Mouse (Mus musculus) retina, adult 2 months (tissue): ENCODE measurements at regions not wholly inside any gene's neighbourhood (a gene's known extent, or its start where the extent isn't known, plus 50 kb on each side); places are given as distances from the start of the nearest gene placed in this dataset.
"Not testable (repeated sequence)": the region's sequence is repeated elsewhere in the genome, so short reads cannot be mapped to it uniquely, and the experiment has no call there.

Source experiments
- DNase-seq: peaks from one replicate; pipeline ENCODE4 v3.0.0-alpha.2; 2012; ENCODE audit warnings: low read depth, low spot score

DNA sequence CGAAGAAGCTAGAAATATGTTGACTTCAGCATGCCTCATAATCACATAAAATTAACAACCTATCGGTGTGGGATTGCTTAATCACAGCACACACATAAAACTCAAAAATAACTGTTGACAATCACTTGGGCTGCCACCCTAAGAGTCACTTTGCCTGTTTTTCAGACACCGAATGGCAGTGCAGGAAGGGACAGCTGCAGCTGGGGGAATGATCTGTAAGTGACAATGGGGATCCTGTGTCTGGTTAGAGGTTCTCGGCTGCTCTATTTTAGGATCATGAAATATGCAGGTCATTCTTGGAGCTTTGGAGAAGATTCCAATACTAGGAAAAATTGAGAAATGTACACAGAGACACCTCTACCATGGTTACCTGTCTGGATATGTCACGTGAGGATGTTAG, 54.4 kb upstream of the Tcf12 start:
- no peak for DNase-seq

DNA sequence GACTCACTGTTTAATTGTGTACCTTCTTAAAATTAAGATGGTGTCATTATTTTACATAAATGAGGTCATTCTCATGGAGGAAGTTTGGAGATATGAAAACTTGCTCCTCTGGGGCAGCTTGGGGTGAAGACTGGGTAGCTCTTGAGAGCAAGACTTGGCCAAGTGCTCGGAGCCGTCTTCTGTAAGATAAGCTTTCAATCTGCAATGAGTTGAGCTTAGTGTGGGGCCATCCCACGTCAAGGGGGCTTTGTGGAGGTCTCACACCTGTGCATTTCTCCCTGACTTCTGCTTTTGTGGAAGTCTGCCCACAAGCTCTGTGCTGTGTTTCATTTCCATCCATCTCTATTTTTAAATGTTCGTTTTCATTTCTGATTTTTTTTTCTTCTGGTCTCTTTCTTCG, 54.9 kb upstream of the Tcf12 start:
- DNase-seq = no peak

DNA sequence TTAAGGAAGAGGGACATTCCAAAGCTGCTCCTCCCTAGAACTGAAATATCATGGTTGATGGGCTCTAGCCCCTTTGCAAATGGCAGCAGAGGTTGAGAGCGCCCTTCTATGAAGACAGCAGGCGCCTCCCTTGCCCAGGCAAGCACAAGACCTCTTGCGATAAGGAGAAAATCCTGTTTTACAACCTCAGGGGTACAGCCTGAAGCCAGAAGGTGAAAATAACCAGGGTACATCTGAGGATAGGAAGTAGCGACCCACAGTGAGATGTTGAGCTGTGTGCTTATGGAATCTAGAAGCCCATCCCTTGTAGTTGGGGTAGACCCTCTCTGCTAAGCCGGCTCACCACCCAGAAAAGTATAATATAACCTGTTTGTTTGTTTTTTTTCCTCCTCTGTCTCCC, 57.6 kb upstream of the Tcf12 start:
- DNase-seq = no peak

DNA sequence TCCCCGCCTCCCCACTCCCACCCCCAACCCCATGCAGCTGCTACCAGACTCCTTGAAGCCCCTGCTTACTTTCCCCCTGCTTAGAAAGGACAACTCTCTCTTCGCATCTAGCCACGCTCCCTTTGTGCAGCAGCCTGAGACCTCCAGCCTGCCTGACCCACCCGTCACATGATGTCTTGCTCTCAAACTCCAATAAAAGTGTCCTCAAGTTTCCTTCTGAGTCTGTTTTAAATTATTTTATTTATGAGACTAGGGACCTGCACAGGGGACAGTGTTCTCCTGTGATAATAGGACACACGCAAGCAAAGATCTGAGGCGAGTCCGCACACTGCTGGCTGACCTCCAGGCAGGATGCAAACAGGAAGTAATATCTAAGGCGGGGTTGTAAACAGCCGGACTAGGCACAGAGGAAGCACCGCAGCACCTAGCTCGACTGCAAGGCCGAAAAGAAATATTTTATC, 58.1 kb upstream of the Tcf12 start:
- no peak for DNase-seq

DNA sequence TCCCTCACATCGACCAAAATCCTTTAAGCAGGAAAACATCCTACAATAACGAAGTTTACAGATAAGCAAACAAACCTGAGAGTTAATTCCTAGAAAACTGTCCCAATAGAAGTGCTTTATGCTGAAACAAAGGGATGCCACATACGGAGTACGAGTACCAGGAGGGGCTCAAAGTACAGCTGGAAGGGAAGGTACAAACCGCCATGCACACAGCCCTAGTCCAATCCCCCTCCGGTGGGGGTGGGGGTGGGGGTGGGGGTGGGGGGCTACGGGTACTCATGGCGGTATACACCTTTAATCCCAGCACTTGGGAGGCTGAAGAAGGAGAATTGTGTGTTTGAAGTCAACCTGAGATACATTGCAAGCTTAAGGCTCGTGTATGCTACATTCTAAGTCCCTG, 58.6 kb upstream of the Tcf12 start:
- DNase-seq = no peak

DNA sequence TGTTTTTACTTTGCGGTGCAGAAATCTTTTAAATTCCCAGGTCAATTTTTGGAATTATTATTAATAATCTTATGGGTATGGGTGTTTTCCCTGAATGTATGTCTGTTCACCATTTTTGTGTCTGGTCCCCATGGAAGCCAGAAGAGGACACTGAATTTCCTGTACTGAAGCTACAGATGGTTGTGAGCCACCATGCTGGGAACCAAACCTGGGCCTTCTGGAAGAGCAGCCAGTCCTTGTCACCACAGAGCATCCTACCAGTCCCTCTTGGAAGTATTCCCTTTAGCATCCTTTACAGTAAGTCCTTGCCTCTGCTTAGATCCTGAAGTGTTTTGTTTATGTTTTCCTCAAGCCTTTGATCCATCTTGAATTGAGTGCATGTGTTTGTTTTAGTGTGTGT, 60.7 kb upstream of the Tcf12 start:
- no peak for DNase-seq

DNA sequence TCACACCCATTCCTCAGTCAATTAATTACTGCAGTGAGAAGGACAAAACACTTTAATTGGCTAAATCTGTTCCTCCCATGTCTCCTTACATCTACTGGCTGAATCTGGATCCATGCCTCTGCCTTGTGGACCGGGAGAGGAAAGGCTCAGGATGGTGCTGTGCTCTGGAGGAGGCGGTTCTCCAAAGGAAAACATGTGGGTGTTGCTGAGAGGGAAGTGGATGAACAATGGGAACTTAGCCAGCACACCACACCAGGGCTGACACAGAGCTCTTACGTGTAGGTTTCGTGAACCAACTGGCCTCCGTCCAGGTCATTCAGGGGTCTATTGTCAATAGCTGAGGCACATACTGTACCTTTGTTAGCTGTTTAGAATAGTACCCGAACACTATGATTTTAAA, 69.3 kb upstream of the Tcf12 start:
- DNase-seq = no peak

DNA sequence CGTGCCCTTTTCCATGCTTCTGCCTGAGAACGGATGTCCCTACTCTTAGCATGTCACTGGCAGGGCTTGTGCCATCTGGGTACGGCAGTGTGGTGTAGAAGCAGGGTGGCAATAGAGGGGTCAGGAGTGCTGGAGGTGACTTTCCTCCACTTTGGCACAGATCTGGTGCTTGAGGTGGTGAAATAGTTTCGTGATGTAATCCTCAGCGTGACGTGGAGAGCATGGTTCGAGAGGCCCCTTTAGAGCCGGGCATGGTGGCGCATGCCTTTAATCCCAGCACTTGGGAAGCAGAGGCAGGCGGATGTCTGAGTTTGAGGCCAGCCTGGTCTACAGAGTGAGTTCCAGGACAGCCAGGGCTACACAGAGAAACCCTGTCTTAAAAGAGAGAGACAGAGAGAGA, 71.7 kb upstream of the Tcf12 start:
- no peak for DNase-seq

DNA sequence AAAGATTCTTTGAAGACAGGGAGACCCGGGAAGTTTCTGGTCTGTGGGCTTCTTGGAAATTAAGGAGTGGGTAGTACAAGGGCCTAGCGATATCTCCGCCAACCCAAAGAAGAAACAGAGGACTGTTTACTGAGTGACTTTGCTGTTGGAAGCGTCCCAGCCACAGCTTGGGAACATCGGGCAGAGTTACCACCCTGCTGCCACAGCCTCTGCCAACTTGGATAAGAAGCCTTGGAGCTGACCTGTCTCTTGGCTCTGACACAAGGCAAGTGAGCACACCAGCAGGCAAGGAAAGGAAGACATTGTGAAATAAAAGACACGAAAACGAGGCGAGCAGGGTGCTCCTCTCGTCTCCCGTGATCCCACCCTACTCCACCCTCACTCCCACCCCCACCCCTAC, 72.3 kb upstream of the Tcf12 start:
- no peak for DNase-seq

DNA sequence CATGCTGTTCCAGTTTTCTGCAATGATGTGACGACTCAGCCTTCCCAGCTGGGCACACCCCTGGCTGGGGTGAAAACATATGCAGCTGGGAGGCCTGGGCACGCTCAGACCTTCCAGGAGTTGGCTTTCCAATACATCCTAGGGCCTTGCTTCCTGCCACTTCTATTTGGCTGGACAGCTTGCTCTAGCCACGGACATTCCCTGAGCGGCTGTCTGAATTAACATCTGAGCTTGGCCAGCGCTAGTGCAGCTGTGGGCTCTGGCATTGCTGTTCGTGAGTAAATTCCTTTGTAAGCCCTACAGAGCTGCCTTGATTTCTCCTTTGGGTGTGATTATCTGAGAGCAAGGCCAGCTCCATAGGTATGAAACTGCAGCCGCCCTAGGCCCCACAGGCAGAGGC, 78.2 kb upstream of the Tcf12 start:
- DNase-seq = no peak

DNA sequence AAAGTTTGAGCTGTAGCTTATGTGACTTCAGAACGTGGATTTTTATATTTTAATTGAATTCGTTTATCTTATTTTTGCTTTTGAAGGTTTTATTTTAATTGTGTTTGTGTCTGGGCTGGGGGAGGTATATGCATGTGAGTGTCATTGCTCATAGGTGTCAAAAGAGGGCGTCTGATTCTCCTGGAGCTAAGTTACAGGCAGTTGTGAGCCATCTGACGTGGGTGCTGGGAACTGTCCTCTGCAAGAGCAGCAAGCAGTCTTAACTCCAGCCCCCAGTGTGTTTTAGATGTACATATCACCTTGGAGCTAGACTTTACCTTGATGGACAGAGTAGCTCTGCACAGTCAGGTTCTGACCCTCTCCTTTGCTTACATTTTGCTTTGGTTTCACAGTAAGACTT, 79.0 kb upstream of the Tcf12 start:
- no peak for DNase-seq

DNA sequence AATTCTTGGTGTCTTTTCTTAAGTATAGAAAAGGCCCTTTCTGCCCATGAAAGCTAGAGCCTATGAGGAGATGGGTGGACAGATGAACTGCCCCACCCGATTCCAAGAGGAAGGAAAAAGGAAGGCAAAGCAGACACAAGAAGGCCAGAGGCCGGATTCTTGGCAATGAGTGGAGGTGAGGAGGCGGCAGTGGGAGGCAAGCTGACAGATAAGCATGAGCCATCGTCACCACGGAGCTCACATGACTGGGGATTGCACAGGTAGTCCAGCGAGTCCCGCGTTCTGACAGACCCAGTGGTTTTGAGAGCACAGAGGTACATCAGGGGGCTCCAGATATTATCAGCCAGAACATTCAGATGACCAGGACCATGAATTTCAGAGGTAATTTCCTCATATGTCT, 79.4 kb upstream of the Tcf12 start:
- no peak for DNase-seq

DNA sequence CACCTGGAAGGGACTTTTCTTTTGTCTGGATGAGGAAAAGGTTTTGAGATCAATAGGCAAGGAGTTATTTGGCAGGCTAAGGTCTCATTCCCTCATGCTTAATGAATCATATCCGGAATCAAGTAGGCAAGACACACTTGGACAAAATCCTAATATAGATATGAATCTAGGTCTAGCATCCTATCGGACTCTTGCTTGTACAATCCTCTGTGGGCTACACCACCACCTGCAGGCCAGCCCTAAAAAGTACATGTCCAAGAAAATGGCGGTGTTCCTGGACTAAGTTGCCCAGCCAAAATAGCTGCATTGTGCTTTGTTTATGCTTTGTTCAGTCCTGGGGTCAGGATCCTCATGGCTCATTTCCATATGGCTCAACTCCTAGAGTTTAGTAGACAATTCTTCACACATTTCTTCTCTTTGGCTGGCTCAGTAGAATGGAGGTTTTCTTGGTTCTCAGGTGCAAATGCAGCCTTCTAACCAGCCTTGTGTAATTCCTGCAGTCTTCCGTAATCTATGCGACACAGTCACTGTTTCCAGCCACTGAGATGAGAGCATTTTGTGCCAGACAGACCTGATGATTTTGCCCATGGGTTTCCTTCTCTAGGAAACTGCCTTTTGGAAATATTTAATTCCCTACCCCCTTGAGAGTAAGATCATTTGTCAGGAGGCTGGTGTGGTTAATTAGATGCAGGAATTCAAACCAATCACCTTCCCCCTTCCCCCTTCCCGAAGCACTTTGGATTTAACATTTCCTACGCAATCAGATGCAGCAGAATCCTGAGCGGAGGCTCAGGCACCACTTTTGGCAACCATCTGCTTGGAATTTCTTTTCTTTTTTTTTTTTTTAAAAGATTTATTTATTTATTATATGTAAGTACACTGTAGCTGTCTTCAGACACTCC, 80.6 kb upstream of the Tcf12 start:
- peak; percentile 23 for DNase-seq

DNA sequence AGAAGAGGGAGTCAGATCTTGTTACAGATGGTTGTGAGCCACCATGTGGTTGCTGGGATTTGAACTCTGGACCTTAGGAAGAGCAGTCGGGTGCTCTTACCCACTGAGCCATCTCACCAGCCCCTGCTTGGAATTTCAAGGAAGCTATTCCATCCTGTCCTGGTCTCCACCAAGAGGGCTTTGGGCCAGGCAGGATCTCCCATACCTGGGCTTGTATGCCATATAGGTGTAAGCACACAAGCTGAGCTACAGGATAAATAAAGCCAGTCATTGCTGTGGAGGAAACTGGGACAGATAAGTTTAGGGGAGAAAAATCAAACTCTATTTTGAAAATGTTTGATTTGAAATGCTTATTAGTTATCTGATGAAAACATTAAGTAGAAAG, 81.3 kb upstream of the Tcf12 start:
- not testable (repeated sequence) for DNase-seq

DNA sequence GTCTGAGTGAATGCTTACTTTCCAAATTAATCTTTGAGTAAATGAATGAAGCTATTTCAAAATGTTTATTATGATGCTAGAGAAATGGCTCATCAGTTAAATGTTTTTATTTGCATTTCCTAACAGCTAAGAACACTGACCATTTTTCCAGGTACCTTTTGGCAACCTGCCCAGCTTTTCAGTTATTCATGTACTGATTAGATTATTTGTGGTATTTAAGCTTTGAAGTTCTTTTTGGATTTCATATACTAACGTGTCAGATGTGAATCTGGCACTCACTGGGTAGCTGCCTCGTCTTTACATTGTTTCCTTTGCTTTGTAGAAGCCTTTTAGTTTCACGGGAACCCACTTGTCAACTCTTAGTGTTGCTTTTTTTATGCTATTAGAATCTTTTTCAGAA, 79.3 kb upstream of the Zfp280d start:
- DNase-seq = no peak

DNA sequence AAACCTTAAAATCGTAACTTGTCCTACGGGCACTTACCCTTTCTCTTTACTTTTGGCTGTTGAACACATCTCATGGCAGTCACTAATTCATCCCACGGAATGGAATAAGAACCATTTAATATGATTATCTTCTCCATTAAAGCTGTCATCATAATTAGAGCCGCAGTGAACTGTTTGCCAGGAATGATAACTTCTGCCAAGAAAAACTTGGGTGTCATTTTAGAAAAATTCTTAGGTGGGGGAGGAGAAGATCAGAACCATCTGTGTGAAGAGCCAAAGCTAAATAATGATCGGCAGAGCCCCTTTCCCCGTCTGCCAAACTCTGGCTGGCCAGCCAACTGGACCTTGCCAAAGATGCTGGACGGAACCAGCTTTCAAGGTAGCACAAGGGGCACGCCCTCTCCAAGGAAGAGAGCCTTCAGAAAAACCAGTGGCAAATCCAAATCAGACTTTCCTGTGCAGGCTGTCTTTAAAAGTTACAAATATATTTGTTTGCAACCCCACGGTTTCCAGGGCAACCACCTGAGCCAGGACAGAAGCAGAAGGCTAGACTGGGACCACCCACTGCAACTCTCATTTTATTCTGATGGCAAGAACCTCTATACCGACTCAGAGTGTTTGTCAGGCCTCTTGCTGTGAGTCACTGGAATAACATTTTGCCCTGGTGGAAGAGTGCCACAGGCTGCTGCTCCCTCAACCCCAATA, 77.9 kb upstream of the Zfp280d start:
- DNase-seq = no peak

DNA sequence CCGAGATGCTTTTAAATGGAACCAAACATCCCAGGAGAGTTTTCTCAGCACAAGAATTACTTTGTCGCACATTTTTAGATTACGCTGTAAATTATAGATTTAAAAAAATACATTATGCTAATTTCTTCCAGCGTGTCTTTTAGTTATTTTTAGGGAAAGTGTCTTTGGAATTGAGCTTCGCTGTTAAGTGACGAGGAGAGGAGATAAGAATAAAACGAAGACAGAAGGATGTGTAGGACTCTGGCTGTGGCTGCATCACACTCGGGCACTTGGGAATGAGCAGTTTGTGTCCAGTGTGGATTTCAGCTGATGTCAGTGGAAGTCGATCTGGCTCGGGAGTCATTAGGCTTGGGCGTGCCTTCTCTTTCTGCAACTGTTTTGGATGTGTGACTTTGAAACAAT, 77.3 kb upstream of the Zfp280d start:
- no peak for DNase-seq

DNA sequence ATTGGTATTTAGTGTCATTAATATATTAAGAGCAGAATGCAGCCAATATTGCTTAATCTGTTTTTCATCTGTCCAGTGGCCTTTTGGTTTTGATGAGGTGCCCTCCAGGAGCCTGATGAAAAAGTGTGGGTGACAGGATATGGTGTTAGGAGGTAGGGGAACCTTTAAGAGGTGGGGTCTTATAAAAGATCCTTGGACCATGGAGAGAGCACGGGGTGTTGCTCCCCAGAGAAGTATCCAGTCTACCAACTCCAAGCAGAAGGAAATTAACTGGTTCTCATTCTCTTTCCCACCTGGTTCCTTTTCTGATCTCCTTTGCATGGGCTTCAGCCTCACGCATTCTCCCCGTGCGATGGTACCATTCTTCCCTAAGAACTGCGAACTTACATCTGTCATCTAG, 75.7 kb upstream of the Zfp280d start:
- DNase-seq = no peak

DNA sequence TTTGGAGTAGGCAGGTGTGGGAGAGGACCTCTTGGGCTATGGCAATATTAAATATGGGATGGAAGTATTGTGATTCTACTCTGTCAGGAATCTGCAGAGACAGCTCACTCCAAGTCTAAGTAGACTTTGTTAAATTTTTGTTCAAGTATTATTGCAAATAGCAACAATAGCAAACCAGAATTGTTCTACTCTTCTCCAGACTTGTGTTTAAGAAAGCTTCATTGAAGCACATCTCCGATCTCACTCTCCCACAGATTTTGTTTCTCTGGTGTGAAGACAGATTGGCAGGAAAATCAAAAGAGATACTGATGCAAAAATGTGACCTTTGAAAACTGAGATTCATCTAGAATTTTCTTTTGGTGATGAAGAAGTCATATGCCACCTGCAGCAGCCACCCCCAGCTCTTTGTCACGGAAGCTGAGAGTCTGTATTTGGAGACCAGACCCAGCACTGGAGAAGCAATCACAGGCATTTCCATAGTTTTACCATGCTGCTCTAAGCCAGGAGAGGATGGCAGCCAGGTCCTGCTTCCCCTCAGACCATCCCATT, 70.2 kb upstream of the Zfp280d start:
- no peak for DNase-seq

DNA sequence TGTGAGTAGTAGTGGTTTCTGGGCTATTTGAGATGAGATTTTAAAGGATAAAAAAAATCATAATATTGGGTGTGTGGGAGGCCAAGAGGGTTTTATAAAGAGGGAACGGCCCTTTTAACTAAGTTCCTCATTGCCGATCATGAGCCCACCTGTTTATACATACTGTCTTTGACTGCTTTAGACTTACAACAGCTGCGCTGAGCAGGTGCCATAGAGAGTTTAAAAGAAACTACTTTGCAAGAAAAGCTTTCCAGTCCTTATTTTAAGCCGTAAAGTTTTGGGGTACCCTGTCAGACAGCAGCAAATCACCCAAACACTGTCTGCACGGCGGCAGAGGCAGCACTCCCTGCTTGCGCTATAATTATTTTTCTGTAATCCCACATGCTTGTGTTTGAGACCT, 68.8 kb upstream of the Zfp280d start:
- DNase-seq = no peak

DNA sequence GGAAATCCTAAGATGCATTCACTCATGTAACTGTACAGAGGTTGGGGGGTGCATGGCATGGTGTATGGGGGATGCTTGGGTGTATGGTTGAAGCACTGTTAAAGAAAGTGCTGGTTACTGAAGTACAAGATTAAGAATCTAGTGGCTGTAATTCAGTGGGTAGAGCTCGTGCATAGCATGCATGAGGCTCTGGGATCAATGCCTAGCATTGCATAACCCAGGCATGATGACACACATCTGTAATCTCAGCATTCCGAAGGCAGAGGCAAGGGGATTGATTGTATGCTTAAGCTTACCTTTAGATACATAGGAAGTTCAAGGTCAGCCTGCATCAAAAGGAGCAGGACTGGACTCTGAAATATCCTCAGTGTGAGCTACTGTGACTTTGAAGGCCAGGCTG, 67.7 kb upstream of the Zfp280d start:
- DNase-seq = no peak

DNA sequence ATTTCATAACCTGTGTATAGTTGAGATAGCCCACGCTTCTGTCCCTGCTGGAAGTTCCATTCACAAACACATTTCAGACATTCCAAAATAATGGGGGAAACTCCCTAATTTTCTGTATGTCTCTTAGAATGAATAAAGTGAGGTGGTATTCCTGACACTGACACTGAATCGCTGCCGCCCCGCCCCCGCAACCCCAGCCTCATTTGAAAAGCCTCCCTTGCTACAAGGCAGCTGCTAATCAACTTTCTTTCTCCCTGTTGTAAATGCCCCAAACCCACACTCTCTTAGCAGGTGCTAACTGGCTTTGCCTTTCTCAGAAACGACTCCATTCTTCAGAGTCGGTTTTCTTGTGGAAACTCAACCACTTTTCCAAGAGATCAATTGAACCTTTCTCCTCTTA, 66.4 kb upstream of the Zfp280d start:
- no peak for DNase-seq
